Mouse (Mus musculus): ENCODE measurements around the gene Mrpl22. TPM values are rescaled to one million over a fixed set of nuclear protein-coding genes. Genes with fewer than 3 reads are reported as not detected.
A peak's percentile ranks its signal among the peaks of the same experiment; 100 is the strongest.
"Not testable (repeated sequence)": the region's sequence is repeated elsewhere in the genome, so short reads cannot be mapped to it uniquely, and the experiment has no call there.

Mrpl22 gene
- polyA plus RNA-seq, 1 experiment = 84.9 TPM

GRCm38 (mm10) chr11:58156871-58157270, 14.6 kb upstream of the Mrpl22 start:
- Histone ChIP-seq H3K4me1 (ENCODE audit: control insufficient read depth, insufficient read depth, insufficient read length, low read length) (no peaks in the 10 kb centered on the region), H3K4me3 (ENCODE audit: insufficient read depth, low read depth, low read length) (no peak overlapping the region), H3K27ac (replicated peaks; ENCODE audit: low read depth, low read length) (no peak overlapping the region)

GRCm38 (mm10) chr11:58165072-58165471, 6.4 kb upstream of the Mrpl22 start:
- H3K27ac ChIP-seq (replicated peaks; ENCODE audit: low read depth, low read length) = no peak overlapping the region
- H3K4me1 ChIP-seq (ENCODE audit: control insufficient read depth, insufficient read depth, insufficient read length, low read length) = no peaks in the 10 kb centered on the region

GRCm38 (mm10) chr11:58167822-58168166, 3.7 kb upstream of the Mrpl22 start:
- Histone ChIP-seq H3K27ac (replicated peaks; ENCODE audit: low read depth, low read length) (no peak overlapping the region), H3K4me3 (ENCODE audit: insufficient read depth, low read depth, low read length) (peak overlapping the region; percentile 94), H3K4me1 (ENCODE audit: control insufficient read depth, insufficient read depth, insufficient read length, low read length) (no peaks in the 10 kb centered on the region; the same call in 1 of the 2 replicates)

More at GRCm38 (mm10) chr11:58165072-58165471, 6.4 kb upstream of the Mrpl22 start:
- no peak overlapping the region for H3K4me3 ChIP-seq (ENCODE audit: insufficient read depth, low read depth, low read length)

GRCm38 (mm10) chr11:58168167-58168915, 3.1 kb upstream of the Mrpl22 start, which contains the start of gene Gemin5:
Gemin5 (minus strand) TSS chr11:58168539.
- Histone ChIP-seq H3K27ac (replicated peaks; ENCODE audit: low read depth, low read length) (0 out of 2 replicates have a peak within 1 kb of the TSS, but pooled peaks have one; percentile 48), H3K4me3 (ENCODE audit: insufficient read depth, low read depth, low read length) (peak within 1 kb of the TSS; percentile 94), H3K4me1 (ENCODE audit: control insufficient read depth, insufficient read depth, insufficient read length, low read length) (no peaks in the 10 kb centered on the region; the same call in 1 of the 2 replicates)

- no peaks in the 10 kb centered on the region; the same call in 1 of the 2 replicates for H3K4me1 ChIP-seq (ENCODE audit: control insufficient read depth, insufficient read depth, insufficient read length, low read length)
- no peak overlapping the region for H3K27ac ChIP-seq (replicated peaks; ENCODE audit: low read depth, low read length)
- H3K4me3 ChIP-seq (ENCODE audit: insufficient read depth, low read depth, low read length) = no peak overlapping the region
These were observed 1.8 kb upstream of the Mrpl22 start for GRCm38 (mm10) chr11:58169666-58170065.

- no peak overlapping the region for H3K27ac ChIP-seq (replicated peaks; ENCODE audit: low read depth, low read length)
- H3K4me1 ChIP-seq (ENCODE audit: control insufficient read depth, insufficient read depth, insufficient read length, low read length) = no peaks in the 10 kb centered on the region
- no peak overlapping the region for H3K4me3 ChIP-seq (ENCODE audit: insufficient read depth, low read depth, low read length)
These were observed 8.1 kb downstream of the Mrpl22 start for GRCm38 (mm10) chr11:58179563-58179962.

GRCm38 (mm10) chr11:58179986-58180385, 8.5 kb downstream of the Mrpl22 start:
- H3K4me1 ChIP-seq (ENCODE audit: control insufficient read depth, insufficient read depth, insufficient read length, low read length); H3K4me3 ChIP-seq (ENCODE audit: insufficient read depth, low read depth, low read length); H3K27ac ChIP-seq (replicated peaks; ENCODE audit: low read depth, low read length): not testable (repeated sequence)

GRCm38 (mm10) chr11:58180756-58181155, 9.3 kb downstream of the Mrpl22 start:
- Histone ChIP-seq H3K27ac (replicated peaks; ENCODE audit: low read depth, low read length) (no peak overlapping the region), H3K4me1 (ENCODE audit: control insufficient read depth, insufficient read depth, insufficient read length, low read length) (no peaks in the 10 kb centered on the region), H3K4me3 (ENCODE audit: insufficient read depth, low read depth, low read length) (no peak overlapping the region)

- Histone ChIP-seq H3K4me3 (ENCODE audit: insufficient read depth, low read depth, low read length) (peak overlapping the region; percentile 32), H3K4me1 (ENCODE audit: control insufficient read depth, insufficient read depth, insufficient read length, low read length) (no peaks in the 10 kb centered on the region), H3K27ac (replicated peaks; ENCODE audit: low read depth, low read length) (0 out of 2 replicates have a peak overlapping the region, but pooled peaks have one; percentile 15)
These were observed 12.1 kb downstream of the Mrpl22 start for GRCm38 (mm10) chr11:58183579-58183978.

- H3K27ac ChIP-seq (replicated peaks; ENCODE audit: low read depth, low read length) = no peak overlapping the region
- no peak overlapping the region for H3K4me3 ChIP-seq (ENCODE audit: insufficient read depth, low read depth, low read length)
- no peaks in the 10 kb centered on the region for H3K4me1 ChIP-seq (ENCODE audit: control insufficient read depth, insufficient read depth, insufficient read length, low read length)
These were observed 18.2 kb downstream of the Mrpl22 start for GRCm38 (mm10) chr11:58189675-58190074.

- H3K27ac ChIP-seq (replicated peaks; ENCODE audit: low read depth, low read length) = no peak overlapping the region
- H3K4me3 ChIP-seq (ENCODE audit: insufficient read depth, low read depth, low read length) = no peak overlapping the region
- no peaks in the 10 kb centered on the region for H3K4me1 ChIP-seq (ENCODE audit: control insufficient read depth, insufficient read depth, insufficient read length, low read length)
These were observed 21.9 kb downstream of the Mrpl22 start for GRCm38 (mm10) chr11:58193326-58193725.

- Histone ChIP-seq H3K4me1 (ENCODE audit: control insufficient read depth, insufficient read depth, insufficient read length, low read length) (no peaks in the 10 kb centered on the region), H3K27ac (replicated peaks; ENCODE audit: low read depth, low read length) (no peak overlapping the region), H3K4me3 (ENCODE audit: insufficient read depth, low read depth, low read length) (no peak overlapping the region)
These were observed 22.5 kb downstream of the Mrpl22 start for GRCm38 (mm10) chr11:58193860-58194520.

GRCm38 (mm10) chr11:58198663-58199062, 27.2 kb downstream of the Mrpl22 start:
- H3K27ac ChIP-seq (replicated peaks; ENCODE audit: low read depth, low read length) = no peak overlapping the region
- H3K4me1 ChIP-seq (ENCODE audit: control insufficient read depth, insufficient read depth, insufficient read length, low read length) = peaks cover 15% of the 10 kb centered on the region
- H3K4me3 ChIP-seq (ENCODE audit: insufficient read depth, low read depth, low read length) = 0 out of 2 replicates have a peak overlapping the region, but pooled peaks have one; percentile 80

GRCm38 (mm10) chr11:58199229-58200037, 28.0 kb downstream of the Mrpl22 start, which contains the start of the genes Igtp and Irgm2:
Igtp (plus strand) TSS chr11:58199556.
Irgm2 (plus strand) TSS chr11:58199618.
- peak within 1 kb of the TSS; percentile 88 for H3K27ac ChIP-seq (replicated peaks; ENCODE audit: low read depth, low read length)
- H3K4me1 ChIP-seq (ENCODE audit: control insufficient read depth, insufficient read depth, insufficient read length, low read length) = peaks cover 15% of the 10 kb centered on the region
- peak within 1 kb of the TSS; percentile 80 for H3K4me3 ChIP-seq (ENCODE audit: insufficient read depth, low read depth, low read length)

GRCm38 (mm10) chr11:58200226-58200625, 28.8 kb downstream of the Mrpl22 start:
- H3K27ac ChIP-seq (replicated peaks; ENCODE audit: low read depth, low read length) = no peak overlapping the region; the same call in 1 of the 2 replicates
- H3K4me3 ChIP-seq (ENCODE audit: insufficient read depth, low read depth, low read length) = peak overlapping the region; percentile 80
- peaks cover 15% of the 10 kb centered on the region for H3K4me1 ChIP-seq (ENCODE audit: control insufficient read depth, insufficient read depth, insufficient read length, low read length)

Measured in brown adipose tissue, adult 24 weeks (tissue).